Mouse (Mus musculus) mature B cell (primary cell): Measurements from ENCODE around the gene Stoml1.
"Not testable (repeated sequence)": the region's sequence is repeated elsewhere in the genome, so short reads cannot be mapped to it uniquely, and the experiment has no call there.

Experiments
- in situ Hi-C: fragments of 300-500 bp; cut with MboI; formaldehyde crosslinking; loops from 2 replicates; pipeline ENCODE4 v1.14.3; 2019

The Stoml1 gene

GRCm38 (mm10) chr9:58241780-58242485, 11.0 kb upstream of the Stoml1 start:
- in situ Hi-C loops: loop anchor here (5.0 kb wide), 1 partner anchor 40 kb away; no protein-coding TSS in a partner anchor

- in situ Hi-C loops: loop anchor here (5.0 kb wide), 1 partner anchor 40 kb away; no protein-coding TSS in a partner anchor
Measured at GRCm38 (mm10) chr9:58242696-58243095, 10.3 kb upstream of the Stoml1 start.

- in situ Hi-C loops: loop anchor here (5.0 kb wide), 1 partner anchor 39 kb away; no protein-coding TSS in a partner anchor
Measured at GRCm38 (mm10) chr9:58243696-58244095, 9.3 kb upstream of the Stoml1 start.

GRCm38 (mm10) chr9:58246083-58246591, 6.8 kb upstream of the Stoml1 start:
- in situ Hi-C loops: no loop called here

- in situ Hi-C loops: no loop called here
Measured at GRCm38 (mm10) chr9:58247064-58247759, 5.8 kb upstream of the Stoml1 start.

GRCm38 (mm10) chr9:58248746-58249413, 4.1 kb upstream of the Stoml1 start:
- in situ Hi-C loops: no loop called here

GRCm38 (mm10) chr9:58249592-58250192, 3.3 kb upstream of the Stoml1 start, which contains the start of gene Pml:
Gene Pml, minus strand, starts transcription at chr9:58249786.
- in situ Hi-C loops: no loop called here

- in situ Hi-C loops: no loop called here
Measured at GRCm38 (mm10) chr9:58250322-58250721, 2.6 kb upstream of the Stoml1 start.

- in situ Hi-C loops: not testable (repeated sequence)
Measured at GRCm38 (mm10) chr9:58250730-58251129, 2.2 kb upstream of the Stoml1 start.

- in situ Hi-C loops: not testable (repeated sequence)
Measured at GRCm38 (mm10) chr9:58253805-58254122, 800 bp downstream of the Stoml1 start.

GRCm38 (mm10) chr9:58255105-58255504, 2.1 kb downstream of the Stoml1 start:
- in situ Hi-C loops: no loop called here

- in situ Hi-C loops: no loop called here
Measured at GRCm38 (mm10) chr9:58255704-58256685, 3.0 kb downstream of the Stoml1 start.

GRCm38 (mm10) chr9:58262507-58262906, 9.5 kb downstream of the Stoml1 start:
- in situ Hi-C loops: no loop called here

- in situ Hi-C loops: no loop called here
Measured at GRCm38 (mm10) chr9:58265368-58265767, 12.4 kb downstream of the Stoml1 start.

GRCm38 (mm10) chr9:58266571-58267011, 13.6 kb downstream of the Stoml1 start:
- in situ Hi-C loops: no loop called here

GRCm38 (mm10) chr9:58267046-58267445, 14.1 kb downstream of the Stoml1 start:
- in situ Hi-C loops: no loop called here

- in situ Hi-C loops: no loop called here
Measured at GRCm38 (mm10) chr9:58268384-58269313, 15.7 kb downstream of the Stoml1 start.

GRCm38 (mm10) chr9:58270081-58270480, 17.1 kb downstream of the Stoml1 start:
- in situ Hi-C loops: no loop called here

- in situ Hi-C loops: no loop called here
Measured at GRCm38 (mm10) chr9:58271109-58271508, 18.1 kb downstream of the Stoml1 start.

- in situ Hi-C loops: not testable (repeated sequence)
Measured at GRCm38 (mm10) chr9:58271551-58271950, 18.6 kb downstream of the Stoml1 start.
